Mouse (Mus musculus) neural tube, embryonic 11.5 days (tissue): Measurements from ENCODE around the gene Nmral1. TPM values are rescaled to one million over a fixed set of nuclear protein-coding genes. Genes with fewer than 3 reads are reported as not detected.
"Not testable (repeated sequence)": the region's sequence is repeated elsewhere in the genome, so short reads cannot be mapped to it uniquely, and the experiment has no call there.

ENCODE experiments used
- ATAC-seq: fragments of 200-750 bp; cut with Nextera tagmentation; 2 replicates; pipeline ENCODE4 v1.8.0; 2017; ENCODE audit warnings: moderate number of reproducible peaks, mild to moderate bottlenecking, moderate TSS enrichment, moderate library complexity; ENCODE audit not compliant: insufficient read depth, low FRiP score, low TSS enrichment
- DNase-seq: peaks from one replicate; pipeline ENCODE4 v3.0.0-alpha.2; 2015; ENCODE audit warnings: low spot score
- H3K27ac ChIP-seq: fragments of 300-500 bp; sonication (generic); 2 replicates; pipeline ENCODE4 v1.5.1; 2014; ENCODE audit warnings: low read depth, mild to moderate bottlenecking, low read length
- H3K27me3 ChIP-seq: fragments of 300-500 bp; sonication (generic); 2 replicates; pipeline ENCODE4 v1.6.1; 2014; ENCODE audit warnings: mild to moderate bottlenecking, low read length, mixed read lengths; ENCODE audit not compliant: control insufficient read depth, insufficient read depth
- H3K36me3 ChIP-seq: fragments of 300-500 bp; sonication (generic); 2 replicates; pipeline ENCODE4 v1.6.1; 2014; ENCODE audit warnings: mild to moderate bottlenecking, low read length, moderate library complexity, mixed read lengths; ENCODE audit not compliant: control insufficient read depth, insufficient read depth
- H3K4me1 ChIP-seq: fragments of 300-500 bp; sonication (generic); 2 replicates; pipeline ENCODE4 v1.6.1; 2014; ENCODE audit warnings: low read length, mixed read lengths; ENCODE audit not compliant: control insufficient read depth, insufficient read depth
- H3K4me2 ChIP-seq: fragments of 300-500 bp; sonication (generic); 2 replicates; pipeline ENCODE4 v1.6.1; 2014; ENCODE audit warnings: low read depth, mild to moderate bottlenecking, moderate library complexity
- H3K4me3 ChIP-seq: fragments of 300-500 bp; sonication (generic); 2 replicates; pipeline ENCODE4 v1.5.1; 2014; ENCODE audit warnings: low read depth, low read length
- H3K9ac ChIP-seq: fragments of 300-500 bp; sonication (generic); 2 replicates; pipeline ENCODE4 v1.6.1; 2014; ENCODE audit warnings: mild to moderate bottlenecking, low read length
- H3K9me3 ChIP-seq: fragments of 300-500 bp; sonication (generic); 2 replicates; pipeline ENCODE4 v1.6.1; 2016; ENCODE audit warnings: low read length; ENCODE audit not compliant: control insufficient read depth
- WGBS: fragments of 180-500 bp; shearing (Covaris S2); extraction: QIAGEN DNeasy Blood & Tissue Kit; methylation state at CpG from one replicate; pipeline ENCODE4 v1.1.7; 2014; 5-methylcytosine and 5-hydroxymethylcytosine counted together
- polyA plus RNA-seq: library from polyadenylated mRNA; unstranded; fragments of >200 nt; fragmentation: Nextera tagmentation; extraction: Ambion mirVana; gene quantifications from 2 replicates; pipeline ENCODE4 v1.2.1, GENCODE M21; 2014

Nmral1 gene
- polyA plus RNA-seq, 1 experiment from 2014 or later = 159 TPM

DNA sequence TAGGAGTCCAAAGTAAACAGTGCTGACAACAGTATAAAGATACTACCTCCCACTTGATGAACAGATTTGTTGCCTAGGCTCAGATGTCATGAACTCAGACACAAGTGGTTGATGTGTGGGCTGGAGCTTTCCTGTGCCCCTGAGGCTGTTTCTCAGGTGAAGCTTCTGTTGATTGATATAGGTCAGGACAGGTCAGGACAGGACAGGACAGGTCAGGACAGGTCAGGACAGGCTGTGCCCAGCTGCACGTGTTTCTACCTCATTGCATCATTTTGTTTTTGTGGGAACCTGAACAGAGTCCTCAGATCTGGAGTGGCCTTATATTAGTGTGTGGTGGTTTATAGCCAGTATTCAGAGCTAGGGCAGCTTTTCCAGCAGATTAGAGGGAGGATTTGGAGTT, 16.5 kb downstream of the Nmral1 start:
- Histone ChIP-seq H3K36me3 (peaks cover 16% of the 10 kb centered on the region), H3K27ac (no peak overlapping the region), H3K4me2 (no peak overlapping the region), H3K4me1 (no peaks in the 10 kb centered on the region), H3K4me3 (no peak overlapping the region), H3K9ac (no peak overlapping the region), H3K9me3 (no peaks in the 10 kb centered on the region), H3K27me3 (no peaks in the 10 kb centered on the region)
- WGBS = 76% methylated on average over 1 of the region's 1 CpGs
- ATAC-seq (no peak), DNase-seq (no peak)

DNA sequence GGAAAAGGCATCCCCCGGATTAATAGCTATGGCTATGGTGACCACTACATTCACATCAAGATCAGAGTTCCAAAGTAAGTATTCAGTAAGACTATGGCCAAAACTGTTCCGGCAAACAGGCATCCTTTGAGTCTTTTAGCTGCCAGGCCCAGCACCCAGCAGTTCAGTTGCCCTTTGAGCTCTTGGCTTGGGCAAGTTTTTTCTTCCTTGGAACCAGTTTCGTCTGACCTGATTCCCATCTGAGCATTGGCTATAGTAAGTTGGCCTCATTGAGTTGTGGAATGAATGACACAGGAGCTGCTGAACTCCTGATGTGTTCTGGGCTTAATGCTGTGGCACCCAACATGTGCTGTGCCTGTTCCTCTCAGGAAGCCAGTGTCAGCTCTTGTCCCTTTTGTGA, 17.9 kb downstream of the Nmral1 start:
- H3K36me3 ChIP-seq = peaks cover 10% of the 10 kb centered on the region
- no peak for ATAC-seq
- no peak for DNase-seq
- WGBS = 93% methylated on average over 3 of the region's 3 CpGs
- H3K9ac ChIP-seq = no peak overlapping the region
- H3K4me3 ChIP-seq = no peak overlapping the region
- H3K9me3 ChIP-seq = no peaks in the 10 kb centered on the region
- H3K27me3 ChIP-seq = no peaks in the 10 kb centered on the region
- no peaks in the 10 kb centered on the region for H3K4me1 ChIP-seq
- H3K4me2 ChIP-seq = no peak overlapping the region
- H3K27ac ChIP-seq = no peak overlapping the region

DNA sequence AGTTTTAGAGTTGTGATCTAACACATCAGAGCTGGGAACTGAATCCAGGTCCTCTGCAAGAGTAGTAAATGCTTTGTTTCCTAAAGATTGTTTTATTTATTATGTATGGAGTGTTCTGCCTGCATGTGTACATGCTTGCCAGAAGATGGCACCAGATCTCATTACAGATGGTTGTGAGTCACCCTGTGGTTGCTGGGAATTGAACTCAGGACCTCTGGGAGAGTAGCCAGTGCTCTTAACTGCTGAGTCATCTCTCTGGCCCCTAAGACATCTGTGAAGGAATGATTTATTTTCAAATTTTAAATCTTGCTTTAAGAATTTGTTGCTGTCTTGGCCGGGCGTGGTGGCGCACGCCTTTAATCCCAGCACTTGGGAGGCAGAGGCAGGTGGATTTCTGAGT, 29.8 kb downstream of the Nmral1 start:
- H3K4me3 ChIP-seq, H3K9me3 ChIP-seq, DNase-seq, H3K4me1 ChIP-seq, H3K27ac ChIP-seq, H3K27me3 ChIP-seq, H3K4me2 ChIP-seq, H3K9ac ChIP-seq, ATAC-seq: not testable (repeated sequence)
- H3K36me3 ChIP-seq = peaks cover 18% of the 10 kb centered on the region
- WGBS = 97% methylated on average over 4 of the region's 4 CpGs

DNA sequence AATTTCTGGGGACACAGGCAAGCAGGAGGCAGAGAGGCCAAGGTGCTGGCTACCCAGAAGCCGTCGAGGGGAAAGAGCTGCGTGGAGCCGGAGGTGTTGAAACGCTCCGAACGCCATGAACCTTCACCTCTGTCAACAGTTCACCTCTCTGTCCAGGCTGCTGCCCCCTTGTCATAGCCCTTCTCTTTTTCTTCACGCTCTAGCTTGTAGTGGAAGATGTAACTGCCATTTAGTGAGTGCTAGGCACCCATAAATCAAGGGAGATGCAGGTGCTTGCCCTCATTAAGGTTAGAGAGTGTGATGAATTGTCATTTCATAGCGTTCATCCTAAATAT, 34.7 kb downstream of the Nmral1 start:
- 1% methylated on average over 9 of the region's 9 CpGs for WGBS
- ATAC-seq = no peak

DNA sequence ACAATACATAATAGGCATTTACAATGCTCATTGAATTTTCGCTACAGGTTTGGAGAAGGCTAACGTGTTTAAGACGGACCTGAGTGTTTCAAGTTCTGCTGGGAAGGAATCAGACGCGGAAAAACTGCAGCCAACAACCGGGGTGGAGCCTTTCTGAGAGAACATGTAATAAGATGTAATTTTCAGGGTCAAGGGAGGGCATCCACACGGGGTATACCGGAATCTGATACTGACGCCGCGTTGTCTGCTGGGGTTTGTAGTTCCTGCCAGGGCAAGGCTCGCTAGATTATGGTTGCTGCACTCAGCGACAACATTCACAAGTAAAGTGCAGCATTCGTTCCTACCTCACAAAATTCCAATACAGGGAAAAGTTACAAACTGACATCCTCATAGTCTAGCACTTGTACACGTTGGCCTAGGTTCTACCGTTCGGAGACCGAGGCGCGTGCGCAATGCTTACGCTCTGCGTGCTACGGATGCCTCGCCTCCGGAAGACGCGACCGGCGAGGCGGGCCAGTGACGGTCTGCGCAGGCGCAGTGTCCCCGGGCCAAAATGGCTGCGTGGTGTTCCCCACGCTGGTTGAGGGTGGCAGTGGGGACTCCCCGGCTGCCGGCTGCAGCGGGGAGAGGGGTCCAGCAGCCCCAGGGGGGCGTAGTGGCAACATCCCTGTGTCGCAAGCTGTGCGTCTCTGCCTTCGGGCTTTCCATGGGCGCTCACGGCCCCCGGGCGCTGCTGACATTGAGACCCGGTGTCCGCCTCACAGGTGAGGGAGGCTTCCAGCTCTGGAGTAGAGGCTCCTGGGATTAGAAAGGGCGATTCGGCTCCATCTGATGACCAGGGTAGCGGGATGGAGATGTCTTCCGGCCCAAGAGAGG, 35.3 kb downstream of the Nmral1 start:
- DNase-seq (peak; percentile 95), ATAC-seq (peak; percentile 77)
- Histone ChIP-seq H3K4me2 (peak overlapping the region; percentile 77), H3K9me3 (no peaks in the 10 kb centered on the region), H3K27ac (no peak overlapping the region), H3K27me3 (no peaks in the 10 kb centered on the region), H3K9ac (peak overlapping the region; percentile 75), H3K36me3 (peaks cover 2% of the 10 kb centered on the region; the same call in 1 of the 2 replicates), H3K4me3 (peak overlapping the region; percentile 93), H3K4me1 (peaks cover 2% of the 10 kb centered on the region; the same call in 1 of the 2 replicates)
- under 1% methylated on average over 54 of the region's 54 CpGs for WGBS

More for the DNA sequence above, 34.7 kb downstream of the Nmral1 start:
- Histone ChIP-seq H3K4me1 (no peaks in the 10 kb centered on the region; the same call in 1 of the 2 replicates), H3K9me3 (no peaks in the 10 kb centered on the region), H3K27ac (no peak overlapping the region), H3K4me2 (peak overlapping the region; percentile 77), H3K27me3 (no peaks in the 10 kb centered on the region), H3K4me3 (peak overlapping the region; percentile 93), H3K9ac (peak overlapping the region; percentile 75), H3K36me3 (peaks cover 5% of the 10 kb centered on the region; the same call in 1 of the 2 replicates)
- no peak for DNase-seq

DNA sequence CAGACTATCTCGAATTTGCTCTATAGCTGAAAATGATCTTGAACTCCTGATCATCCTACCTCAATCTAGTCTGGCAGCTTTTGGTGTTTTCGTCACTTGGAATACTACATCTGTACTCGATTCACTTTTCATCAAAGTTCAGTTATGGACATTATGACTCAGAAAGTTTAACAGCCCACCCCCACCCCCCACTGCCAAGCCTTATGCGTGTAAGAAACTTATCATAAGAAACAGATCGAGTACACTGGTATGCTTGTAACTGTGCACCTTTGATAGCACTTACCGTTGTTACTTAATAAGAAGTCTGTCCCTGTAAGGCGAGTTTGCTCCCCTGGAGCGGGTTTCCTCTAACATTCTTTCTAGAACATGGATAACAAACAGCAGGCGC, 36.0 kb downstream of the Nmral1 start:
- DNase-seq (no peak), ATAC-seq (no peak)
- Histone ChIP-seq H3K9ac (peak overlapping the region; percentile 75), H3K36me3 (peaks cover 2% of the 10 kb centered on the region; the same call in 1 of the 2 replicates), H3K4me3 (peak overlapping the region; percentile 93), H3K4me2 (peak overlapping the region; percentile 77), H3K9me3 (no peaks in the 10 kb centered on the region), H3K27ac (no peak overlapping the region), H3K27me3 (no peaks in the 10 kb centered on the region), H3K4me1 (peaks cover 6% of the 10 kb centered on the region; the same call in 1 of the 2 replicates)
- 35% methylated on average over 9 of the region's 9 CpGs for WGBS

DNA sequence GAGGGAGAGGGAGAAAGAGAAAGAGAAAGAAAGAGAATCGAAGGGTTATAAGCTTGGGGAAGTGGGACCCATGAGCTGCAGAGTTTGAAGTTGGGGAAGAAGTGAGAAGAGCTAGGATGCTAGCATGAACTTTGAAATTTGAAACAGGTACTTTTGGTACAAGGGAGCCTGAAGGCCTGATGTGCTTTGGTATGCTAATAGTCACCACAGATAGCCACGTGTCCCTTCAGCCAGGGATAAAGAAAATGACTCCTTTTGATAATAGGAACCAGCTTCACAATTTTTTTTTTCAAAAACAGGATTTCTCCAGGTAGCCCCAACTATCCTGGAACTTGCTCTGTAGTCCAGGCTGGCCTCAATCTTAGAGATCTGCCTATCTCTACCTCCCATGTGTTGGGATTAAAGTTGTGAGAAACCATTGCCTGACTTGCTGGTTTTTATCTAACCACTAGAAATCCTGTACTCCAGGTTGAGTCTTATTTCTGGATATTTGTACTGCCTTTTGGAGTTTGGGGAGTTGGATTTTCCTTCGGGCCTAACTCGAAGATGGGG, 36.5 kb downstream of the Nmral1 start:
- H3K4me2 ChIP-seq = peak overlapping the region; percentile 77; the same call in 1 of the 2 replicates

DNA sequence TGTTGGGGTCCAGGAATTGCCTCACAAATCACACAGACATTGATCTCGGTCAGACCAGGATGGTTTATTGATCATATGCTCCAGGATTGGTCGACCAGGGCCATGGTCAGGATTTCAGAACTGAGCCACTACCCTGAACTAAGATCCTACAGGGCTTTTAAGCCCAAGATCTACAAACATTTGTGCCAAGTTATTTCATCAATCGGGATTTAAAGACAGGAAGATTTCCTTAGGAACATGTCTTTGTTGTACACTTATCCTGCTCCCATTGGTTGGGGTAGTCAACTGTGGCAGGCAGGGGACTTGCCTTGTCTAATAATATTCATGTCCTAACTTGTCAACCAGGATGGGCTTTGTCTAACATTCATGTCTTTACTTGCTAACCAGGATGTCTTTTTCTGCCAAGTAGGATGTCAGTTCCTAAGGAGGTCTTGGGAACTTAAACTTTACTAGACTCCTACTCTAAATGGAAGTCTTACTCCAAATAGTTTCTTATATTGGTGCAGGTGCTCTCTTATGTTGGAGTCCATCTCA, 38.2 kb downstream of the Nmral1 start:
- not testable (repeated sequence) for H3K27ac ChIP-seq, H3K9ac ChIP-seq, H3K4me3 ChIP-seq, H3K9me3 ChIP-seq, H3K36me3 ChIP-seq, H3K4me1 ChIP-seq, DNase-seq, ATAC-seq, H3K27me3 ChIP-seq, H3K4me2 ChIP-seq
- 89% methylated on average over 3 of the region's 3 CpGs for WGBS

More for the DNA sequence above, 36.5 kb downstream of the Nmral1 start:
- WGBS = 76% methylated on average over 4 of the region's 4 CpGs
- peaks cover 2% of the 10 kb centered on the region; the same call in 1 of the 2 replicates for H3K36me3 ChIP-seq
- H3K9me3 ChIP-seq = no peaks in the 10 kb centered on the region
- no peak overlapping the region for H3K27ac ChIP-seq
- no peak for ATAC-seq
- H3K27me3 ChIP-seq = no peaks in the 10 kb centered on the region
- peaks cover 6% of the 10 kb centered on the region; the same call in 1 of the 2 replicates for H3K4me1 ChIP-seq
- H3K4me3 ChIP-seq = 0 out of 2 replicates have a peak overlapping the region, but pooled peaks have one; percentile 93
- DNase-seq = no peak
- H3K9ac ChIP-seq = no peak overlapping the region
